9 mouse cellular contexts compared by ENCODE assay signal in genomic region chr2:157069355-157069735, GRCm38 (mm10). TPM values are rescaled to one million over a fixed set of nuclear protein-coding genes. Genes with fewer than 3 reads are reported as not detected.
DNase-seq lines count a peak whose midpoint lies in the region; ATAC-seq lines count a peak whose summit lies in the region.
"Had no signal": no experiment of that assay in that cellular context is flagged by ENCODE, and none has a peak within 500 bp of the region (broad histone marks: within the 10 kb centered on the region; RNA-seq: fewer than 3 reads in every experiment).

No protein-coding gene starts in this region.

- 57% methylated on average over 3 of the region's 3 CpGs for WGBS in forebrain, embryonic 10.5 days
- WGBS in forebrain, embryonic 11.5 days: 56% methylated on average over 3 of the region's 3 CpGs
- 41% methylated on average over 3 of the region's 3 CpGs for WGBS in forebrain, embryonic 13.5 days
- 30% methylated on average over 3 of the region's 3 CpGs for WGBS in intestine, embryonic 16.5 days

- H3K4me1 ChIP-seq in forebrain, embryonic 10.5 days: peaks cover 97% of the 10 kb centered on the region
- H3K4me1 ChIP-seq in forebrain, embryonic 11.5 days (replicated peaks; ENCODE audit: control insufficient read depth, insufficient read depth, low read length): peaks cover 16% of the 10 kb centered on the region; the same call in 1 of the 2 replicates
- peaks cover 92% of the 10 kb centered on the region for H3K4me1 ChIP-seq in forebrain, embryonic 13.5 days
- H3K4me1 ChIP-seq in intestine, embryonic 16.5 days (ENCODE audit: control insufficient read depth, insufficient read depth, low read length): peaks cover 85% of the 10 kb centered on the region

- no peaks in the 10 kb centered on the region for H3K9me3 ChIP-seq in forebrain, embryonic 10.5 days
- H3K9me3 ChIP-seq in forebrain, embryonic 11.5 days (ENCODE audit: control insufficient read depth, low read length): no peaks in the 10 kb centered on the region
- H3K9me3 ChIP-seq in forebrain, embryonic 13.5 days (replicated peaks): no peaks in the 10 kb centered on the region
- no peaks in the 10 kb centered on the region for H3K9me3 ChIP-seq in intestine, embryonic 16.5 days (ENCODE audit: control insufficient read depth, low read length)

- H3K27me3 ChIP-seq in forebrain, embryonic 10.5 days (ENCODE audit: poor library complexity, severe bottlenecking): no peaks in the 10 kb centered on the region
- no peaks in the 10 kb centered on the region for H3K27me3 ChIP-seq in forebrain, embryonic 11.5 days (ENCODE audit: control insufficient read depth, insufficient read depth, low read length)
- H3K27me3 ChIP-seq in forebrain, embryonic 13.5 days: no peaks in the 10 kb centered on the region
- H3K27me3 ChIP-seq in intestine, embryonic 16.5 days (replicated peaks; ENCODE audit: control insufficient read depth, insufficient read depth, low read length): no peaks in the 10 kb centered on the region

- H3K27ac ChIP-seq in forebrain, embryonic 10.5 days: peak overlapping the region; percentile 66
- no peak overlapping the region for H3K27ac ChIP-seq in forebrain, embryonic 11.5 days (ENCODE audit: low read depth, low read length)
- peak overlapping the region; percentile 66 for H3K27ac ChIP-seq in forebrain, embryonic 13.5 days
- peak overlapping the region; percentile 89 for H3K27ac ChIP-seq in intestine, embryonic 16.5 days (ENCODE audit: low read length)

- ATAC-seq in forebrain, embryonic 11.5 days (replicated peaks; ENCODE audit: low FRiP score): no peak
- peak; percentile 39; the same call in 1 of the 2 replicates for ATAC-seq in forebrain, embryonic 13.5 days
- ATAC-seq in intestine, embryonic 16.5 days: no peak

- H3K4me2 ChIP-seq in forebrain, embryonic 11.5 days (ENCODE audit: low read depth, low read length, severe bottlenecking): no peak overlapping the region
- H3K4me2 ChIP-seq in forebrain, embryonic 13.5 days: peak overlapping the region; percentile 18; the same call in 1 of the 2 replicates
- peak overlapping the region; percentile 13; the same call in 1 of the 2 replicates for H3K4me2 ChIP-seq in intestine, embryonic 16.5 days (ENCODE audit: low read depth, low read length)

- peaks cover 68% of the 10 kb centered on the region for H3K36me3 ChIP-seq in forebrain, embryonic 10.5 days (replicated peaks)
- H3K36me3 ChIP-seq in forebrain, embryonic 11.5 days (ENCODE audit: control insufficient read depth, insufficient read depth, low read length): no peaks in the 10 kb centered on the region
- peaks cover 17% of the 10 kb centered on the region for H3K36me3 ChIP-seq in forebrain, embryonic 13.5 days (ENCODE audit: poor library complexity, severe bottlenecking)
- H3K36me3 ChIP-seq in intestine, embryonic 16.5 days (ENCODE audit: control insufficient read depth, insufficient read depth, low read length): no peaks in the 10 kb centered on the region

- 0 out of 2 replicates have a peak overlapping the region, but pooled peaks have one; percentile 1 for H3K4me3 ChIP-seq in forebrain, embryonic 10.5 days
- H3K4me3 ChIP-seq in forebrain, embryonic 11.5 days (ENCODE audit: low read depth, low read length): no peak overlapping the region
- H3K4me3 ChIP-seq in forebrain, embryonic 13.5 days: no peak overlapping the region
- H3K4me3 ChIP-seq in intestine, embryonic 16.5 days (ENCODE audit: low read length): no peak overlapping the region
- H3K4me3 ChIP-seq: erythroblast, embryonic 14.5 days had no signal

- H3K9ac ChIP-seq in forebrain, embryonic 11.5 days (ENCODE audit: low read length): no peak overlapping the region
- peak overlapping the region; percentile 22; the same call in 1 of the 2 replicates for H3K9ac ChIP-seq in forebrain, embryonic 13.5 days
- H3K9ac ChIP-seq in intestine, embryonic 16.5 days (ENCODE audit: low read depth, low read length): peak overlapping the region; percentile 50

- DNase-seq in forebrain, embryonic 10.5 days (ENCODE audit: extremely low spot score, low spot score): no peak
- DNase-seq in forebrain, embryonic 11.5 days (ENCODE audit: low spot score): no peak
- DNase-seq in MN1 (ENCODE audit: low spot score): peak; percentile 80
- DNase-seq in retina, embryonic 14.5 days (ENCODE audit: low spot score): peak; percentile 39
- DNase-seq in urinary bladder, adult 18-20 months (ENCODE audit: low spot score in 2 of 2): no peak
- no peak for DNase-seq in ovary, postnatal 36 days (ENCODE audit: low spot score)

RNA-seq across cellular contexts. Expression of gene Soga1, which starts 9.7 kb away (rescaled TPM):
- 3.5 and 4.0 TPM in 2 replicates for polyA plus RNA-seq in forebrain, embryonic 10.5 days (2016; fragmentation: Nextera tagmentation; extraction: Ambion mirVana)
- polyA plus RNA-seq in forebrain, embryonic 11.5 days (2014; fragmentation: Nextera tagmentation; extraction: Ambion mirVana): 8.1 and 8.2 TPM in 2 replicates
- polyA plus RNA-seq in forebrain, embryonic 13.5 days (2015; fragmentation: Nextera tagmentation; extraction: Ambion mirVana): 4.8 and 5.1 TPM in 2 replicates
- polyA plus RNA-seq in intestine, embryonic 16.5 days (2015; fragmentation: Nextera tagmentation; extraction: Ambion mirVana): 1.2 and 1.3 TPM in 2 replicates

RNA-seq across cellular contexts. Expression of gene Tldc2, which starts 17.5 kb away (rescaled TPM):
- not detected in 2 replicates for polyA plus RNA-seq in forebrain, embryonic 10.5 days (2016; fragmentation: Nextera tagmentation; extraction: Ambion mirVana)
- polyA plus RNA-seq in forebrain, embryonic 11.5 days (2014; fragmentation: Nextera tagmentation; extraction: Ambion mirVana): not detected in 2 replicates
- not detected in 2 replicates for polyA plus RNA-seq in forebrain, embryonic 13.5 days (2015; fragmentation: Nextera tagmentation; extraction: Ambion mirVana)
- polyA plus RNA-seq in intestine, embryonic 16.5 days (2015; fragmentation: Nextera tagmentation; extraction: Ambion mirVana): not detected in 2 replicates
- polyA plus RNA-seq: erythroblast, embryonic 14.5 days had no signal

Comparison
In these comparisons a context has a peak if more than half of its experiments do, and no peak if none do; other contexts are left out.
1. DNase-seq: peak in MN1 (single experiment) and retina, embryonic 14.5 days (single experiment); none in forebrain, embryonic 10.5 days (single experiment), forebrain, embryonic 11.5 days (single experiment), urinary bladder, adult 18-20 months (0 of 2) and ovary, postnatal 36 days (single experiment).